Mouse (Mus musculus): ENCODE measurements around the gene Cwc15. TPM values are rescaled to one million over a fixed set of nuclear protein-coding genes. Genes with fewer than 3 reads are reported as not detected.
"Not testable (repeated sequence)": the region's sequence is repeated elsewhere in the genome, so short reads cannot be mapped to it uniquely, and the experiment has no call there.

The Cwc15 gene
- total RNA-seq (2017), result 234 to 340 TPM (median 320 TPM) in 3 replicates

- peak; percentile 88 for ATAC-seq (replicated peaks; ENCODE audit: insufficient number of reproducible peaks, low FRiP score, low TSS enrichment, poor library complexity, severe bottlenecking)
Measured at GRCm38 (mm10) chr9:14500023-14500915, at the start of gene Cwc15, which contains the start of gene Kdm4d. Gene Cwc15, plus strand, starts transcription at chr9:14500617. Gene Kdm4d, minus strand, starts transcription at chr9:14500482.

GRCm38 (mm10) chr9:14451120-14451519 lies 49.3 kb upstream of the Cwc15 start:
- ATAC-seq (replicated peaks; ENCODE audit: insufficient number of reproducible peaks, low FRiP score, low TSS enrichment, poor library complexity, severe bottlenecking), result not testable (repeated sequence)

- no peak for ATAC-seq (replicated peaks; ENCODE audit: insufficient number of reproducible peaks, low FRiP score, low TSS enrichment, poor library complexity, severe bottlenecking)
Measured at GRCm38 (mm10) chr9:14456320-14456719, 44.1 kb upstream of the Cwc15 start.

- ATAC-seq (replicated peaks; ENCODE audit: insufficient number of reproducible peaks, low FRiP score, low TSS enrichment, poor library complexity, severe bottlenecking), result not testable (repeated sequence)
Measured at GRCm38 (mm10) chr9:14462536-14462935, 37.9 kb upstream of the Cwc15 start.

- not testable (repeated sequence) for ATAC-seq (replicated peaks; ENCODE audit: insufficient number of reproducible peaks, low FRiP score, low TSS enrichment, poor library complexity, severe bottlenecking)
Measured at GRCm38 (mm10) chr9:14463668-14464067, 36.7 kb upstream of the Cwc15 start.

GRCm38 (mm10) chr9:14498896-14499705 lies 1.3 kb upstream of the Cwc15 start:
- 0 out of 2 replicates have a peak, but pooled peaks have one; percentile 3 for ATAC-seq (replicated peaks; ENCODE audit: insufficient number of reproducible peaks, low FRiP score, low TSS enrichment, poor library complexity, severe bottlenecking)

- ATAC-seq (replicated peaks; ENCODE audit: insufficient number of reproducible peaks, low FRiP score, low TSS enrichment, poor library complexity, severe bottlenecking), result no peak
Measured at GRCm38 (mm10) chr9:14500916-14501424, 553 bp downstream of the Cwc15 start.

GRCm38 (mm10) chr9:14512633-14513445 lies 12.4 kb downstream of the Cwc15 start:
- ATAC-seq (replicated peaks; ENCODE audit: insufficient number of reproducible peaks, low FRiP score, low TSS enrichment, poor library complexity, severe bottlenecking), result no peak

GRCm38 (mm10) chr9:14517296-14517695 lies 16.9 kb downstream of the Cwc15 start:
- ATAC-seq (replicated peaks; ENCODE audit: insufficient number of reproducible peaks, low FRiP score, low TSS enrichment, poor library complexity, severe bottlenecking), result no peak

GRCm38 (mm10) chr9:14518105-14518504 lies 17.7 kb downstream of the Cwc15 start:
- ATAC-seq (replicated peaks; ENCODE audit: insufficient number of reproducible peaks, low FRiP score, low TSS enrichment, poor library complexity, severe bottlenecking), result no peak

GRCm38 (mm10) chr9:14520971-14521670 lies 20.7 kb downstream of the Cwc15 start:
- no peak for ATAC-seq (replicated peaks; ENCODE audit: insufficient number of reproducible peaks, low FRiP score, low TSS enrichment, poor library complexity, severe bottlenecking)

- no peak for ATAC-seq (replicated peaks; ENCODE audit: insufficient number of reproducible peaks, low FRiP score, low TSS enrichment, poor library complexity, severe bottlenecking)
Measured at GRCm38 (mm10) chr9:14521695-14522094, 21.3 kb downstream of the Cwc15 start.

GRCm38 (mm10) chr9:14523408-14524043 lies 23.1 kb downstream of the Cwc15 start:
- ATAC-seq (replicated peaks; ENCODE audit: insufficient number of reproducible peaks, low FRiP score, low TSS enrichment, poor library complexity, severe bottlenecking), result 0 out of 2 replicates have a peak, but pooled peaks have one; percentile 64

GRCm38 (mm10) chr9:14530004-14530403 lies 29.6 kb downstream of the Cwc15 start:
- ATAC-seq (replicated peaks; ENCODE audit: insufficient number of reproducible peaks, low FRiP score, low TSS enrichment, poor library complexity, severe bottlenecking), result no peak

GRCm38 (mm10) chr9:14532283-14532682 lies 31.9 kb downstream of the Cwc15 start:
- no peak for ATAC-seq (replicated peaks; ENCODE audit: insufficient number of reproducible peaks, low FRiP score, low TSS enrichment, poor library complexity, severe bottlenecking)

- ATAC-seq (replicated peaks; ENCODE audit: insufficient number of reproducible peaks, low FRiP score, low TSS enrichment, poor library complexity, severe bottlenecking), result no peak
Measured at GRCm38 (mm10) chr9:14533659-14534058, 33.2 kb downstream of the Cwc15 start.

GRCm38 (mm10) chr9:14534833-14535456 lies 34.5 kb downstream of the Cwc15 start:
- ATAC-seq (replicated peaks; ENCODE audit: insufficient number of reproducible peaks, low FRiP score, low TSS enrichment, poor library complexity, severe bottlenecking), result no peak

All from monocyte, adult 5-6 weeks (primary cell).